Mouse (Mus musculus): ENCODE results near the gene Acsbg2. TPM values are rescaled to one million over a fixed set of nuclear protein-coding genes. Genes with fewer than 3 reads are reported as not detected.

The Acsbg2 gene
- total and polyA plus RNA-seq, 2 experiments from 2014 or later, result 0.04 TPM; not detected in 1

- DNase-seq (ENCODE audit: low spot score), result no peak
Measured at GRCm38 (mm10) chr17:56818067-56818636, 56.1 kb downstream of the Acsbg2 start.

GRCm38 (mm10) chr17:56815057-56815345 is 59.2 kb downstream of the Acsbg2 start:
- DNase-seq (ENCODE audit: low spot score) (no peak), ATAC-seq (ENCODE audit: insufficient read depth, low read depth) (no peak)
- TF ChIP-seq EP300 (IDR thresholded peaks at IDR 0.05; ENCODE audit: low read depth) (no peak), CTCF (IDR thresholded peaks at IDR 0.05; ENCODE audit: low read depth) (no peak)
- Histone ChIP-seq H3K36me3 (replicated peaks; ENCODE audit: control insufficient read depth, insufficient read depth, low read length) (no peaks in the 10 kb centered on the region), H3K4me2 (ENCODE audit: low read depth, low read length) (no peak overlapping the region), H3K4me1 (ENCODE audit: control insufficient read depth, insufficient read depth) (peaks cover 26% of the 10 kb centered on the region), H3K4me3 (ENCODE audit: low read depth, low read length) (no peak overlapping the region), H3K27ac (ENCODE audit: low read depth) (peak overlapping the region; percentile 64), H3K9ac (replicated peaks; ENCODE audit: low read depth, low read length) (no peak overlapping the region), H3K9me3 (replicated peaks; ENCODE audit: control insufficient read depth, low read length) (no peaks in the 10 kb centered on the region), H3K27me3 (ENCODE audit: control insufficient read depth, insufficient read depth, low read length) (no peaks in the 10 kb centered on the region)
- 82% methylated on average over 3 of the region's 3 CpGs for WGBS

More at GRCm38 (mm10) chr17:56818067-56818636, 56.1 kb downstream of the Acsbg2 start:
- no peaks in the 10 kb centered on the region for H3K9me3 ChIP-seq (replicated peaks; ENCODE audit: control insufficient read depth, low read length)
- TF ChIP-seq CTCF (IDR thresholded peaks at IDR 0.05; ENCODE audit: low read depth), result no peak
- no peak for TF ChIP-seq EP300 (IDR thresholded peaks at IDR 0.05; ENCODE audit: low read depth)
- H3K27ac ChIP-seq (ENCODE audit: low read depth), result no peak overlapping the region
- no peak overlapping the region for H3K4me2 ChIP-seq (ENCODE audit: low read depth, low read length)
- H3K9ac ChIP-seq (replicated peaks; ENCODE audit: low read depth, low read length), result no peak overlapping the region
- no peaks in the 10 kb centered on the region for H3K27me3 ChIP-seq (ENCODE audit: control insufficient read depth, insufficient read depth, low read length)
- no peaks in the 10 kb centered on the region for H3K36me3 ChIP-seq (replicated peaks; ENCODE audit: control insufficient read depth, insufficient read depth, low read length)
- ATAC-seq (ENCODE audit: insufficient read depth, low read depth), result no peak
- H3K4me1 ChIP-seq (ENCODE audit: control insufficient read depth, insufficient read depth), result peaks cover 16% of the 10 kb centered on the region
- WGBS, result 43% methylated on average over 11 of the region's 11 CpGs
- H3K4me3 ChIP-seq (ENCODE audit: low read depth, low read length), result no peak overlapping the region

- no peaks in the 10 kb centered on the region for H3K9me3 ChIP-seq (replicated peaks; ENCODE audit: control insufficient read depth, low read length)
- DNase-seq (ENCODE audit: low spot score), result peak; percentile 88
- no peaks in the 10 kb centered on the region for H3K27me3 ChIP-seq (ENCODE audit: control insufficient read depth, insufficient read depth, low read length)
- ATAC-seq (ENCODE audit: insufficient read depth, low read depth), result peak; percentile 59
- TF ChIP-seq CTCF (IDR thresholded peaks at IDR 0.05; ENCODE audit: low read depth) (no peak), EP300 (IDR thresholded peaks at IDR 0.05; ENCODE audit: low read depth) (no peak)
- 14% methylated on average over 24 of the region's 24 CpGs for WGBS
- H3K4me3 ChIP-seq (ENCODE audit: low read depth, low read length), result no peak overlapping the region
- no peak overlapping the region for H3K4me2 ChIP-seq (ENCODE audit: low read depth, low read length)
- no peak overlapping the region for H3K9ac ChIP-seq (replicated peaks; ENCODE audit: low read depth, low read length)
- peaks cover 28% of the 10 kb centered on the region for H3K4me1 ChIP-seq (ENCODE audit: control insufficient read depth, insufficient read depth)
- peak overlapping the region; percentile 64 for H3K27ac ChIP-seq (ENCODE audit: low read depth)
- H3K36me3 ChIP-seq (replicated peaks; ENCODE audit: control insufficient read depth, insufficient read depth, low read length), result no peaks in the 10 kb centered on the region
Measured at GRCm38 (mm10) chr17:56814316-56815056, 59.8 kb downstream of the Acsbg2 start.

- peaks cover 25% of the 10 kb centered on the region for H3K4me1 ChIP-seq (ENCODE audit: control insufficient read depth, insufficient read depth)
- DNase-seq (ENCODE audit: low spot score), result peak; percentile 96
- no peak overlapping the region for H3K4me2 ChIP-seq (ENCODE audit: low read depth, low read length)
- H3K27ac ChIP-seq (ENCODE audit: low read depth), result peak overlapping the region; percentile 94
- H3K27me3 ChIP-seq (ENCODE audit: control insufficient read depth, insufficient read depth, low read length), result no peaks in the 10 kb centered on the region
- H3K9ac ChIP-seq (replicated peaks; ENCODE audit: low read depth, low read length), result no peak overlapping the region
- WGBS, result 0% methylated on average over 3 of the region's 3 CpGs
- no peak for TF ChIP-seq CTCF (IDR thresholded peaks at IDR 0.05; ENCODE audit: low read depth)
- TF ChIP-seq EP300 (IDR thresholded peaks at IDR 0.05; ENCODE audit: low read depth), result peak; percentile 67; the same call in 1 of the 2 replicates
- peak; percentile 89 for ATAC-seq (ENCODE audit: insufficient read depth, low read depth)
- no peaks in the 10 kb centered on the region for H3K9me3 ChIP-seq (replicated peaks; ENCODE audit: control insufficient read depth, low read length)
- no peaks in the 10 kb centered on the region for H3K36me3 ChIP-seq (replicated peaks; ENCODE audit: control insufficient read depth, insufficient read depth, low read length)
- no peak overlapping the region for H3K4me3 ChIP-seq (ENCODE audit: low read depth, low read length)
Measured at GRCm38 (mm10) chr17:56810245-56810644, 64.0 kb downstream of the Acsbg2 start.

- 10% methylated on average over 9 of the region's 9 CpGs for WGBS
- H3K27me3 ChIP-seq (ENCODE audit: control insufficient read depth, insufficient read depth, low read length), result no peaks in the 10 kb centered on the region
- DNase-seq (ENCODE audit: low spot score), result peak; percentile 85
- no peaks in the 10 kb centered on the region for H3K36me3 ChIP-seq (replicated peaks; ENCODE audit: control insufficient read depth, insufficient read depth, low read length)
- H3K4me2 ChIP-seq (ENCODE audit: low read depth, low read length), result no peak overlapping the region
- no peak overlapping the region for H3K9ac ChIP-seq (replicated peaks; ENCODE audit: low read depth, low read length)
- TF ChIP-seq EP300 (IDR thresholded peaks at IDR 0.05; ENCODE audit: low read depth) (no peak), CTCF (IDR thresholded peaks at IDR 0.05; ENCODE audit: low read depth) (peak; percentile 99)
- no peak overlapping the region for H3K27ac ChIP-seq (ENCODE audit: low read depth)
- peaks cover 18% of the 10 kb centered on the region for H3K4me1 ChIP-seq (ENCODE audit: control insufficient read depth, insufficient read depth)
- ATAC-seq (ENCODE audit: insufficient read depth, low read depth), result peak; percentile 70
- H3K9me3 ChIP-seq (replicated peaks; ENCODE audit: control insufficient read depth, low read length), result no peaks in the 10 kb centered on the region
- no peak overlapping the region for H3K4me3 ChIP-seq (ENCODE audit: low read depth, low read length)
Measured at GRCm38 (mm10) chr17:56808518-56808917, 65.7 kb downstream of the Acsbg2 start.

Measured in heart, postnatal 0 days (tissue).